Mouse (Mus musculus) gastrocnemius, adult 2 months (tissue): ENCODE measurements around the gene Ncaph. TPM values are rescaled to one million over a fixed set of nuclear protein-coding genes. Genes with fewer than 3 reads are reported as not detected.
"Not testable (repeated sequence)": the region's sequence is repeated elsewhere in the genome, so short reads cannot be mapped to it uniquely, and the experiment has no call there.

Experiments used
- DNase-seq: peaks from one replicate; pipeline ENCODE4 v3.0.0; 2022
- H3K27ac ChIP-seq: fragments of 200-600 bp; 2 replicates; pipeline ENCODE4 v1.8.1; 2022; ENCODE audit warnings: mild to moderate bottlenecking
- H3K4me3 ChIP-seq: fragments of 200-600 bp; 2 replicates; pipeline ENCODE4 v1.8.1; 2022; ENCODE audit warnings: mild to moderate bottlenecking, moderate library complexity
- CTCF ChIP-seq: fragments of 200-600 bp; IDR thresholded peaks from 2 replicates; pipeline ENCODE4 v1.8.1; 2022; ENCODE audit warnings: antibody characterized with exemption, mild to moderate bottlenecking, moderate library complexity
- intact Hi-C: fragments of 180-260 bp; cut with DNase I; formaldehyde crosslinking; loops from one replicate; pipeline ENCODE4 v1.15.1; 2025
- total RNA-seq, 2 experiments: library from RNA; stranded (reverse); gene quantifications; 2 replicates each; pipeline ENCODE4 v1.2.3; 2021

Ncaph gene
- total RNA-seq, 2 experiments from 2014 or later: 0.75 to 1.4 TPM

GRCm38 (mm10) chr2:127138449-127138848 is 4.7 kb upstream of the Ncaph start:
- intact Hi-C loops: no loop called here
- DNase-seq: no peak
- no peak for TF ChIP-seq CTCF
- peak overlapping the region; percentile 82 for H3K27ac ChIP-seq
- peak overlapping the region; percentile 16; the same call in 1 of the 2 replicates for H3K4me3 ChIP-seq

DNA sequence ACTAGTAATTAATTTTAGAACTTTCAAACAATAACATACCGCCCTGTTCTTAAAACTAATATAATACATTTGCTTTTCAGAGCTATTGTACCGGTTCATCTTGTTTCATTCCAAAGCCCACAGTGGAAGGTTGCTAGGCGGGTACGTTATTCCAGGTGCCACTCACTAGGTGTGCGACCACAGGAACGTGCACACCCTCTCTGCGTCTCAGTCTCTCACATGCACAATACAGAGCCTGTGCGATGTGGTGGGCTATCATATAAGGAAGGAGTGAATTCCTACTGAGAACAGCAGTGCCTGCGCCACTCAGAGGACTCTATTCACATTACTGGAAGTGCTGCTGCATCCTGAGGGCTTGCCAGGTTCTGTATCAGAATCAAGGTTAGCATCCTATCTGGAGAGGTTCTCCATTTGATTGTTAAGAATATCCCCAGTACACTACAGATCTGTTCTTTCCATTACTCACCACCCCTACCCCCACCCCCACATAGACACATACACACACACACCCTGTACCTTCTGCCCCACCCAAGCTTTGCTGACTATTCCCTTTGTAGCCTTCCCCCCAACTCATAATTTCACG is 4.2 kb upstream of the Ncaph start:
- DNase-seq: no peak

DNA sequence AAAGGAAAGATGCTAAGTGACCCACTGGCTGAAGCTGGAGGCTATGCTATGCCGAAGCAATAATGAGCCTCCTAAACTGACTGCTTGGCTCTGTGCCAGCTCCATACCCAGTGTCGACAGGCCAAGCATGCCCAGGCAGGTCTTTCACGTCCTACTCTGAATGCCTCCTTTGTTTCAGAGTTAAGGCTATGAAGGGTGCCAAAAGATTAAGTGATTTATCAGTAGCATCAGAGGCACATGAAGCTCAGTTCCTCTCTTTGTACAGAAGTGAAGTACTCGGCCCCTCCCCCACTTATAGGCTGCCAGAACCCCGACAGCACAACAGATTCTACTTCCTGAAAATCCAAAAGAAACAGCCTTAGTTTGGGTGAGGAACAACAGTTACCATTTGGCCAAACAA is 3.2 kb upstream of the Ncaph start:
- no peak for TF ChIP-seq CTCF
- Histone ChIP-seq H3K27ac (peak overlapping the region; percentile 82), H3K4me3 (peak overlapping the region; percentile 13; the same call in 1 of the 2 replicates)
- intact Hi-C loops: no loop called here
- DNase-seq: peak; percentile 42

More for the DNA sequence above, 4.2 kb upstream of the Ncaph start:
- Histone ChIP-seq H3K27ac (peak overlapping the region; percentile 82), H3K4me3 (peak overlapping the region; percentile 7; the same call in 1 of the 2 replicates)
- no peak for TF ChIP-seq CTCF
- intact Hi-C loops: no loop called here

DNA sequence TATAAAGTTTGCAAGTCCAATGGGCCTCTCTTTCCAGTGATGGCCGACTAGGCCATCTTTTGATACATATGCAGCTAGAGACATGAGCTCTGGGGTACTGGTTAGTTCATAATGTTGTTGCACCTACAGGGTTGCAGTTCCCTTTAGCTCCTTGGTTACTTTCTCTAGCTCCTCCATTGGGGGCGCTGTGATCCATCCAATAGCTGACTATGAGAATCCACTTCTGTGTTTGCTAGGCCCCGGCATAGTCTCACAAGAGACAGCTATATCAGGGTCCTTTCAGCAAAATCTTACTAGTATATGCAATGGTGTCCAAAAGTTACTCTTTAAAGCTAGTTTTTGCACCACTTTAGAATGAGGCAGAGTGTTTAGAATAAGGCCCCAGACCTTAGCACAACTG is 1.5 kb upstream of the Ncaph start:
- H3K27ac ChIP-seq, H3K4me3 ChIP-seq, intact Hi-C loops, DNase-seq: not testable (repeated sequence)
- TF ChIP-seq CTCF: peak; percentile 22

GRCm38 (mm10) chr2:127131353-127131752 is 2.4 kb downstream of the Ncaph start:
- intact Hi-C loops: loop anchor here (5.0 kb wide), 1 partner anchor 59 kb away; the partner anchor contains the start of gene Blvra
- no peak for DNase-seq
- TF ChIP-seq CTCF: no peak
- Histone ChIP-seq H3K27ac (no peak overlapping the region), H3K4me3 (no peak overlapping the region)

GRCm38 (mm10) chr2:127128926-127129325 is 4.8 kb downstream of the Ncaph start:
- TF ChIP-seq CTCF: no peak
- intact Hi-C loops: no loop called here
- DNase-seq: no peak
- Histone ChIP-seq H3K4me3 (no peak overlapping the region), H3K27ac (no peak overlapping the region)

DNA sequence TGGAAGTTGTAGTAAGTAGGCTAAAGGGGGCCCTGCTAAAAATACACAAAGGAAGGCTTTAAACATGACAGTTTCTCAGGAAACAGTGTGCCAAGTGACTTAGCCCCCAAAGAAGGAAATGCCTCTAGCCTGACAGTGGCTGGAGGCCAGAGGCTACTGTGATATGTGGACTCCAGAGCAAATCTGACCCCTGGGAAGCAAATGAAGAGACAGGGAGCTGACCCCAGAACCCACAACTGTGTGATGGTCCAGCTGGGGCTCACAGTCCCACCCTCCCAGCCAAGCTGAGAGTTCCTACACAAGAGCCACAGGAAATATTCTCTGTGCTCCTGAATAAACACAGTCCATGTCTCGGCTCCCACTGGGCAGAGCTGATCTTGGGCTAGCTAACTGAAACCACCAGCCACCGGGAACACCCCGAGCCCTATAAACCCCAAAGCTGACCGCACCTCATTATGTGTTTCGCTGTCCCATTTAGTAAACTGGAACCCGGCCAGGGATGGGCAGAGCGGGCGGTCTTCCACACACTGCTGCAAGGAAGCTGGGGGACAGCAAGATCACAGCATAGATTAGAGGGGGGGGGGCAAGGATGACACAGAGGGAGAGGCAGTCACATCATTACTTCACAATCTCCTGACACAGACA is 12.0 kb downstream of the Ncaph start:
- DNase-seq: no peak
- TF ChIP-seq CTCF: no peak
- Histone ChIP-seq H3K27ac (peak overlapping the region; percentile 60), H3K4me3 (peak overlapping the region; percentile 29)
- intact Hi-C loops: no loop called here

GRCm38 (mm10) chr2:127108986-127109385 is 24.8 kb downstream of the Ncaph start:
- no peak for TF ChIP-seq CTCF
- intact Hi-C loops: no loop called here
- no peak overlapping the region for H3K4me3 ChIP-seq
- no peak overlapping the region for H3K27ac ChIP-seq
- DNase-seq: no peak

DNA sequence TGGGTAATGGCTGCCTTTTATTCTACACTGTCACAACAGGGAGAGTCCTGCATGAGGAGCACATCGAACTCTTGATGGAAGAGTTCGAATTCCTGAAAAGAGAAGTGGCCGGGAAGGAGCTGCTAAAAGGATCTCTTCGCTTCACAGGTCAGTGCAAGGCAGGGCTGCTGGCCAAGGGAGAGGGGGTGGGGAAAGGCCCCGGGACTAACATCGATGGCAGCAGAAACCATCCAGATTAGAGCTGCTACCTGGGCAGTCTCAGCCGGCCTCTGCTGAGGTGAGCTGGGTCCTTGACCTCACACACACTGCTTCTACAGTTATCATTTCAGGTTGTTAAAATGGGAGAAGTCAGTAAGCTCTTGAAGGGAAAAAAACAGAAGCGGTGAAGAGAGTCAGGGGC is 41.8 kb downstream of the Ncaph start:
- H3K27ac ChIP-seq: no peak overlapping the region
- no peak overlapping the region for H3K4me3 ChIP-seq
- no peak for DNase-seq
- no peak for TF ChIP-seq CTCF
- intact Hi-C loops: no loop called here

DNA sequence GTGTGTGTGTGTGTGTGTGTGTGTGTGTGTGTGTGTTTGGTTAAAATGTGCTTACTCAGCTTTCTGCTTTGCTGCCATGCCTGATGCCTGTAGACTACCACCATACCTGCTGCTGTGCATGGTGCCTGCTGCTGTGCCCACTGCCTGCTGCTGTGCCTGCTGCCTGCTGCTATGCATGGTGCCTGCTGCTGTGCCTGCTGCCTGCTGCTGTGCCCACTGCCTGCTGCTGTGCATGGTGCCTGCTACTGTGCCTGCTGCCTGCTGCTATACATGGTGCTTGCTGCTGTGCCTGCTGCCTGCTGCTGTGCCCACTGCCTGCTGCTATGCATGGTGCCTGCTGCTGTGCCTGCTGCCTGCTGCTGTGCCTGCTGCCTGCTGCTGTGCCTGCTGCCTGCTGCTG is 43.6 kb downstream of the Ncaph start:
- H3K4me3 ChIP-seq, DNase-seq, H3K27ac ChIP-seq, intact Hi-C loops: not testable (repeated sequence)

DNA sequence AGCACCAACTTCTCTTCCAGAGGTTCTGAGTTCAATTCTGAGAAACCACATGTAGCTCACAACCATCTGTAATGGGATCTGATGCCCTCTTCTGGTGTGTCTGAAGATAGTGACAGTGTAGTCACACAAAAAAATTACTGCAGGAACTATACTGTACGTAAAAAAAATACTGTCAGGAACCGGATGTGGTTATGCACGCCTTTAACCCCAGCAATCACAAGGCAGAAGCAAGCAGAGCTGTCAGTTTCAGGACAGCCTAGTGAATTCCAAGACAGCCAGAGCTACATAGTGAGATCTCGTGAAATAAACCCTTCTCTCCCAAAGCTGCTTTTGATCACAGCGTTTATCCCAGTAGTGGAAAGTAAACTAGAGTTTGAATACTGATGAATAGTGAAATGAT is 47.5 kb downstream of the Ncaph start:
- H3K4me3 ChIP-seq: no peak overlapping the region
- DNase-seq: no peak
- H3K27ac ChIP-seq: no peak overlapping the region
- intact Hi-C loops: no loop called here
- no peak for TF ChIP-seq CTCF

DNA sequence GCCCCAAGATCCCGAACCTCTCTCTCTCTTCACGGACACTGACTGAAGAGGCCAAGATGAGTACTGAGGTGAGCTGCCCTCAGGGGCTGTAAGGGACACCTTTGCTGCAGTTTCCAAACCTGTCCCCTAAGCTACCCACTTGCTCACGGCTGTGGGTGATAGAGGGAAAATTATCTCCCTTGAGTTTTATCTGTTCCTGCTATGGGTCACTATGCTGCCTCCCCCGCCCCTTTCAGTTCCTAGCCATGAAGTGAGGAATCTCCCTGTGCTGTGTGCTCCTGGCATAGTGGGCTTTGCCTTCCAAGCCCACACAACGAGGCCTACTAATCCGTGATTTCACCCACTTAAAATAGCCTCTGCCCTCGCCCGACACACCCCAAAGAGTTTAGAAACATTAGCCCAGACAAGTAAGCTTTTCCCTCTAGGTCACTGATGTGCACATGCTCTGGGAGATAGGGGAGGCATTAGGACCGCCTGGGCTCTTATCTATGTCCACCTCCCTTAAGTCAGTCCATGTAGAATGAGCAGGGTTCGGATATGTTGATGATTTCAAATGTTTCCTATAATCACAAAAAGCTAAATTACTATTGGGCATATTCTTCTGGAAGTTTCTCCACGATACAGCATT is 53.0 kb downstream of the Ncaph start:
- Histone ChIP-seq H3K27ac (peak overlapping the region; percentile 20; the same call in 1 of the 2 replicates), H3K4me3 (peak overlapping the region; percentile 34)
- no peak for DNase-seq
- no peak for TF ChIP-seq CTCF
- intact Hi-C loops: no loop called here

DNA sequence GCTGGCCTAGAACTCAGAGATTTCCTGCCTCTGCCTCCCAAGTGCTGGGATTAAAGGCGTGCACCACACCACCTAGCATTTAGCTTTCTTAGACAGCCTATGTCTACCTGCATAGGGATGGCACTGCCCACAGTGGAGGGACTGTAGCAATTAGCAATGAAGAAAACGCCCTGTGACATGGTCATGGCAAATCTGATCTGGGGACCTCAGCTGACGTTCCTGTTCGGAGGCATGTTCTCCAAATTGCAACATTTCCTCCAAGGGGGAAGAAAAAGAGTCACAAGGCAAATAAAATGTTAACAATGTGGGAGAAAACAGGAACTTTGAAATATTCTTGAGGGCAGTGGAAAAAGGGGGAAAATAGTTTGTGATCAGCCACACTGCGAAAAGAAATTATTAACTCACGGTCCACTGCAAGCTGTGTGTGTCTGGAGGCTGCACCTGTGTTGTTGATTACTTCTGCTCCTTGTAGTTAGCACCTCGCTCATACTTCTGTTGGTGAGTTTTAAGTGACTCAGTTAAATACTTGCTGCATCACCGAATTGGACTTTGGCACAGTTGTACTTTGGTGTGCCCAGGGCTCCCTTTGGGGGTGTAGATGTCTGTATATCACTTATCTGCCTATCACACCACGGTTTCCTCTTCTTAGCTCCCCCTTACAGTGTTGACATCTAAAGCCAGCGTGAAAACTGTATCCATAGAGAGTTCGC is 53.7 kb downstream of the Ncaph start:
- DNase-seq: no peak
- no peak for TF ChIP-seq CTCF
- peak overlapping the region; percentile 34 for H3K4me3 ChIP-seq
- intact Hi-C loops: no loop called here
- peak overlapping the region; percentile 51 for H3K27ac ChIP-seq

- H3K27ac ChIP-seq, DNase-seq, H3K4me3 ChIP-seq, intact Hi-C loops: not testable (repeated sequence)
Measured at GRCm38 (mm10) chr2:127079066-127079465, 54.7 kb downstream of the Ncaph start.
